Mouse (Mus musculus) hindbrain, postnatal 0 days (tissue): ENCODE data around the gene Zrsr2. TPM values are rescaled to one million over a fixed set of nuclear protein-coding genes. Genes with fewer than 3 reads are reported as not detected.

ENCODE experiments used
- ATAC-seq: fragments of 200-750 bp; cut with Nextera tagmentation; 2 replicates; pipeline ENCODE4 v1.8.0; 2017; ENCODE audit warnings: mild to moderate bottlenecking, moderate TSS enrichment, moderate library complexity
- DNase-seq: peaks from one replicate; pipeline ENCODE4 v3.0.0-alpha.2; 2015; ENCODE audit warnings: low spot score
- H3K27ac ChIP-seq: fragments of 300-500 bp; sonication (generic); 2 replicates; pipeline ENCODE4 v1.5.1; 2014; ENCODE audit warnings: mild to moderate bottlenecking
- H3K27me3 ChIP-seq: fragments of 300-500 bp; sonication (generic); 2 replicates; pipeline ENCODE4 v1.6.1; 2014; ENCODE audit warnings: low read length, mixed read lengths; ENCODE audit not compliant: insufficient read depth
- H3K36me3 ChIP-seq: fragments of 300-500 bp; sonication (generic); 2 replicates; pipeline ENCODE4 v1.6.1; 2014; ENCODE audit warnings: low read length, mixed read lengths; ENCODE audit not compliant: insufficient read depth
- H3K4me1 ChIP-seq: fragments of 300-500 bp; sonication (generic); 2 replicates; pipeline ENCODE4 v1.6.1; 2014; ENCODE audit warnings: antibody characterized with exemption, low read length, mixed read lengths; ENCODE audit not compliant: insufficient read depth
- H3K4me2 ChIP-seq: fragments of 300-500 bp; sonication (generic); 2 replicates; pipeline ENCODE4 v1.6.1; 2014; ENCODE audit warnings: low read depth, mild to moderate bottlenecking, low read length, moderate library complexity, mixed read lengths
- H3K4me3 ChIP-seq: fragments of 300-500 bp; sonication (generic); 2 replicates; pipeline ENCODE4 v1.5.1; 2014; ENCODE audit warnings: low read length
- H3K9ac ChIP-seq: fragments of 300-500 bp; sonication (generic); replicated peaks from 2 replicates; pipeline ENCODE4 v1.6.1; 2014; ENCODE audit warnings: mild to moderate bottlenecking, low read length, moderate library complexity, mixed read lengths
- H3K9me3 ChIP-seq: fragments of 300-500 bp; sonication (generic); 2 replicates; pipeline ENCODE4 v1.6.1; 2016; ENCODE audit warnings: low read length, mixed read lengths
- CTCF ChIP-seq: IDR thresholded peaks from 2 replicates; pipeline ENCODE4 v1.5.1; 2016; ENCODE audit warnings: antibody characterized with exemption, control low read depth, low read depth
- WGBS: fragments of 180-500 bp; shearing (Covaris S2); extraction: QIAGEN DNeasy Blood & Tissue Kit; methylation state at CpG from one replicate; pipeline ENCODE4 v1.1.7; 2014; 5-methylcytosine and 5-hydroxymethylcytosine counted together
- polyA plus RNA-seq: library from polyadenylated mRNA; unstranded; fragments of >200 nt; fragmentation: Nextera tagmentation; extraction: Ambion mirVana; gene quantifications from 2 replicates; pipeline ENCODE4 v1.2.1, GENCODE M21; 2015
- total RNA-seq: library from RNA; depleted of rRNA; stranded (reverse); fragments of >200 nt; gene quantifications from 2 replicates; pipeline ENCODE4 v1.2.3, GENCODE M21; 2014; rRNA removed

The Zrsr2 gene
- total and polyA plus RNA-seq, 2 experiments from 2014 or later: 10.5 to 87.9 TPM

DNA sequence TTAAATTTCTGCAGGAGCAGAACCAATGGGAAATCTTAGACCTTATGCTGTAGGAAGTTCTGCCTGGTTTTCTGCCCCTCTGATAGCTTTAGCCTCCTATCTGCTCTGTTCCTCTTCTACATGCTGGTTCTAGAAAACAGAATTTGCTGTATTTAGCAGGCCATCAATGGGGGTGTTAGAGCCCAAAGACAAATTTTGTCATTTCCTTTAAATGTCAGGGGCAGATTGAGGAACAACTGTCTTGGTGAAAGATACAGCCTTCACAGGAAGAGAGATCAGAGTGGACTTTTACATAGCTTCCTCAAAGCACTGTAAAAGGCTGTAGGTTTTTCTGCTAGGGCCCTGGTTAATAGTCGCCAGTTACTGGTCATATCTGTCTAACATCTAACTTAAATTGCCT lies 61.1 kb downstream of the Zrsr2 start:
- Histone ChIP-seq H3K36me3 (no peaks in the 10 kb centered on the region), H3K9ac (no peak overlapping the region), H3K4me3 (no peak overlapping the region), H3K4me2 (no peak overlapping the region), H3K27ac (no peak overlapping the region), H3K4me1 (no peaks in the 10 kb centered on the region), H3K9me3 (no peaks in the 10 kb centered on the region), H3K27me3 (no peaks in the 10 kb centered on the region)
- DNase-seq: no peak
- TF ChIP-seq CTCF: no peak
- 85% methylated on average over 1 of the region's 1 CpGs for WGBS
- ATAC-seq: no peak

DNA sequence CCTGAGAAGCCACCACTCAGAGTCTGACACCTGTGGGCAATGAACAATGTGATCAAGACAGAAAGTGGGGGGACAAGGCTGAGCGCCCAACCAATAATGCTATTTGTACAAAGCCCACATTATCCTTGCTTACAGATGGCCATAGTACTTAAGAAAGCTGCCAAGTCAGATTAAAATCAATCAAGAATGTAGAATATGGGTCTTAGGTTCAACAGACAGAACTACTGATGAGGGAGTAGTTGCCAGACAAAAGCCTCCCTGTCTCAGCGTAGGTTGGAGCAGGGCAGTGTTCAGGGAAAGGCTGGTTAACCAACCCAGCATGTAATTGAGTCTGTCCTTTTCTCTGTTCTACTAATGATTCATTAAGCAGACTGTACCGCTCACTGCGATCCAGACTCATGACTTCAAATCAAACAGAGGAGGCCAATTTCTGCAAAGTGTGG lies 72.9 kb downstream of the Zrsr2 start:
- TF ChIP-seq CTCF: no peak
- Histone ChIP-seq H3K36me3 (no peaks in the 10 kb centered on the region), H3K4me3 (no peak overlapping the region), H3K4me2 (no peak overlapping the region), H3K27ac (no peak overlapping the region), H3K4me1 (no peaks in the 10 kb centered on the region), H3K9ac (no peak overlapping the region), H3K9me3 (no peaks in the 10 kb centered on the region), H3K27me3 (no peaks in the 10 kb centered on the region)
- ATAC-seq: no peak
- no peak for DNase-seq
- WGBS: 65% methylated on average over 4 of the region's 4 CpGs

Other genes with a start within 250 kb of the Zrsr2 start
- gene Rnf138rt1, start 197.3 kb downstream of the Zrsr2 start, total RNA-seq: 4.0 and 4.9 TPM in 2 replicates
- gene Rnf138rt1, start 197.3 kb downstream of the Zrsr2 start, polyA plus RNA-seq: 6.4 and 6.8 TPM in 2 replicates
- 45.7 and 58.4 TPM in 2 replicates for gene Ap1s2, start 49.6 kb downstream of the Zrsr2 start, total RNA-seq
- gene Ap1s2, start 49.6 kb downstream of the Zrsr2 start, polyA plus RNA-seq: 124 and 125 TPM in 2 replicates
- gene Car5b, start 69.3 kb upstream of the Zrsr2 start, total RNA-seq: 4.8 and 5.3 TPM in 2 replicates
- gene Car5b, start 69.3 kb upstream of the Zrsr2 start, polyA plus RNA-seq: 1.8 and 1.9 TPM in 2 replicates
- gene Siah1b, start 117.8 kb upstream of the Zrsr2 start, total RNA-seq: 9.8 and 16.1 TPM in 2 replicates
- gene Siah1b, start 117.8 kb upstream of the Zrsr2 start, polyA plus RNA-seq: 18.4 and 18.8 TPM in 2 replicates
- not detected in 2 replicates for gene Cltrn, start 130.2 kb upstream of the Zrsr2 start, total RNA-seq
- 0.23 TPM in 1 of 2 replicates, not detected in the other for gene Cltrn, start 130.2 kb upstream of the Zrsr2 start, polyA plus RNA-seq
- 0.10 and 0.14 TPM in 2 replicates for gene Ace2, start 180.7 kb upstream of the Zrsr2 start, total RNA-seq
- 1.3 and 1.6 TPM in 2 replicates for gene Ace2, start 180.7 kb upstream of the Zrsr2 start, polyA plus RNA-seq